Mouse (Mus musculus) testis, adult 2 months (tissue): ENCODE results near the gene Anxa8. TPM values are rescaled to one million over a fixed set of nuclear protein-coding genes. Genes with fewer than 3 reads are reported as not detected.
A peak's percentile ranks its signal among the peaks of the same experiment; 100 is the strongest.

Source experiments
- H3K27ac ChIP-seq: fragments of 200-500 bp; 2 replicates; pipeline ENCODE4 v1.5.1; 2012; ENCODE audit warnings: low read depth, low read length; ENCODE audit not compliant: control insufficient read depth, insufficient read depth
- H3K27me3 ChIP-seq: fragments of 200-500 bp; 2 replicates; pipeline ENCODE4 v1.6.1; 2012; ENCODE audit warnings: mild to moderate bottlenecking, low read length, moderate library complexity; ENCODE audit not compliant: control insufficient read depth, insufficient read depth
- H3K36me3 ChIP-seq: fragments of 200-500 bp; 2 replicates; pipeline ENCODE4 v1.6.1; 2012; ENCODE audit warnings: mild to moderate bottlenecking, low read length; ENCODE audit not compliant: control insufficient read depth, insufficient read depth
- H3K4me1 ChIP-seq: fragments of 200-500 bp; 2 replicates; pipeline ENCODE4 v1.6.1; 2012; ENCODE audit warnings: low read length; ENCODE audit not compliant: control insufficient read depth, insufficient read depth
- H3K4me3 ChIP-seq: fragments of 200-500 bp; 2 replicates; pipeline ENCODE4 v1.5.1; 2012; ENCODE audit warnings: low read depth, mild to moderate bottlenecking, low read length, moderate library complexity, mixed read lengths; ENCODE audit not compliant: control insufficient read depth
- CTCF ChIP-seq: fragments of 200-500 bp; IDR thresholded peaks from 2 replicates; pipeline ENCODE4 v1.5.1; 2012; ENCODE audit warnings: low read depth, mild to moderate bottlenecking, inconsistent platforms, low read length, moderate library complexity; ENCODE audit not compliant: control insufficient read depth, insufficient read depth, insufficient replicate concordance
- POLR2A ChIP-seq: fragments of 200-500 bp; IDR thresholded peaks from 2 replicates; pipeline ENCODE4 v1.6.1; 2012; ENCODE audit warnings: low read depth, mild to moderate bottlenecking, inconsistent platforms, low read length, moderate library complexity; ENCODE audit not compliant: control insufficient read depth
- polyA plus RNA-seq: library from polyadenylated mRNA; depleted of rRNA; stranded (reverse); fragments of >200 nt; gene quantifications from 2 replicates; pipeline ENCODE4 v1.2.3, GENCODE M21; 2012; rRNA removed

Gene Anxa8
- polyA plus RNA-seq, 1 experiment: 0.21 TPM

DNA sequence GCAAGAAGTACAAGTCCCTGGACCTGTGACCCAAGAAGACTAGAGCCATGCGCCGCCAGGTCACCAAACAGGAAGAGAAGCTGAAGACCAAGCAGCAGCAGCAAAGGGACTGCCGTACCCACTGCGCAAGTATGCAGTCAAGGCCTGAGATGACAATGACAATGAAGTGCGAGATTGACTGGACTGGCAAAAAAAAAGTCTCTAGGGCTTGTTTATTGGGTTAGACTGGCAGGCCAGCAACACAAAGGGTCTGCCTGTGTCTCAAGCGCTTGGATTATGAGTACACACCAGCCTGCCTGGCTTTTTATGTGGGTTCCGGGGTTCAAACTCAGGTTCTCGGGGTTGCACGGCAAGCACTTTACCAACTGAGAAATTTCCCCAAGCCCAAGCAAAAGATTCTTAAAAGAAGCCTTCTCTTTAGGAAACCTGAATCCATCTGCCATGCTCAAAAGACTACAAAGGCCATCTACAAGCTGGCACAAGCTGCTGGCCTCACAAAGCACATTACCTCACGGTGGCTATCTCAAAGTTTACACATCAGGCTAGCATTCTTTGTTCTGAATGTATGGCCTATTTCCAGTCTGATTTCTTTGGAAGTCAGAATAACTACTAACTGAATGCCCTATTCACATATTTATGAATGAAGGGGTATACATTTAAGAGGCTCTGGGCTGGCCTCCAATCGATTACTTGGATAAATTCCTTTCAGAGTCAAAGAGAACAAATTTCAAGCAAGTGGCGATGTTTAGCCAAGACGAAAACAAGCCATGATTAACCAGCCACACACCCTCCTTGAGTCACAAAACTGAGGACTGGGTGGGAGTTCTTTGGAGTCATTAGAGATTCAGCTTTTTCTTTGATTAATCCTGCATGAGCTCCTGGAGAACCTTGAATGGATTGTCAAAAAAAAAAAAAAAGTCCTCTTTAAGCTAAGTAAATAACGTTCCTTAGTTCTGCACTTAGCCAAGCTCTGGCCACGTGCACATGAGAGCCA lies 54.2 kb downstream of the Anxa8 start:
- no peak for TF ChIP-seq CTCF
- no peak for TF ChIP-seq POLR2A
- Histone ChIP-seq H3K36me3 (no peaks in the 10 kb centered on the region), H3K4me3 (no peak overlapping the region), H3K27me3 (no peaks in the 10 kb centered on the region), H3K4me1 (no peaks in the 10 kb centered on the region), H3K27ac (no peak overlapping the region)

DNA sequence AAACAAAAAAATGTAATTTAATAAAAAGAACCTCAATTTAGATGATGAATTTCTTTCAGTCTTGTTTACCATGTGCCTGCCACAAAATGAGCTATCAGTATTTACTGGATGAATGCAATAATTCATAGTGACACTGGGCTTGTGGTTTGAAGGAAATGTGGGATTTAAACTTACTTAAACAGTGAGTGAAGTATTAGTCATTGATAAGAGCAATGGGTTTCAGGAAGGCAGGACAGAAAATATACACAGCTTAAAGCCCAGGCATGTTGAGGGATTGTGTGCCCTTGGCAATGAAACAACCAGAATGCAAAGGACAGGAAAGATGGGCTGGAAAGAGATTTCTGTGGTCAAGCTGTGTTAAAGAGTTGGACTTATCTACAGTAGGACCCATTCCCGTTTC lies 56.5 kb downstream of the Anxa8 start:
- Histone ChIP-seq H3K4me1 (no peaks in the 10 kb centered on the region), H3K36me3 (no peaks in the 10 kb centered on the region), H3K4me3 (no peak overlapping the region), H3K27me3 (no peaks in the 10 kb centered on the region), H3K27ac (no peak overlapping the region)
- TF ChIP-seq POLR2A (no peak), CTCF (no peak)

DNA sequence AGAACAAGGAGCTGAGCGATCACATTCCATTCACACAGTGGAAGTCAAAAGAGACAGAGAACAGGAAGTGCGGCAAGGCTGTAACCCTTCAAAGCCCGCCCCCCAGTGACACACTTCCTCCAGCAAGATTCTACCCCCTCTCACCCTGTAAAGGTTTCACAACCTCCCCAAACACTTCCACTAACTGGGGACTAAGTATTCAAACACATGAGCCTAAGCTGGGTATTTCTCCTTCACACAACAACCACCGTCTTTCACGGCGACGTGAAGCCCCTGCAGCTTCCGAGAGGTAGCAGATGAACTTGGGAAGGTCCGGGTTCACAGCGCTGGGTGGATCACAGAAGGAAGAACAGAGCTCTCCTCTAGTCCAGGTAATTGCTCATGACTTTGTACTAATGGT lies 57.1 kb downstream of the Anxa8 start:
- H3K27me3 ChIP-seq: no peaks in the 10 kb centered on the region
- H3K4me1 ChIP-seq: no peaks in the 10 kb centered on the region
- H3K4me3 ChIP-seq: peak overlapping the region; percentile 76
- H3K36me3 ChIP-seq: no peaks in the 10 kb centered on the region
- TF ChIP-seq CTCF: no peak
- TF ChIP-seq POLR2A: no peak
- H3K27ac ChIP-seq: no peak overlapping the region

Other genes with a start within 250 kb of the Anxa8 start
- gene Gdf10, start 162.4 kb upstream of the Anxa8 start, polyA plus RNA-seq: 0.26 and 1.3 TPM in 2 replicates
- not detected in 2 replicates for gene Gdf2, start 144.9 kb upstream of the Anxa8 start, polyA plus RNA-seq
- 0.02 TPM in 2 replicates for gene Rbp3, start 132.0 kb upstream of the Anxa8 start, polyA plus RNA-seq
- 0.46 and 0.55 TPM in 2 replicates for gene Zfp488, start 107.2 kb upstream of the Anxa8 start, polyA plus RNA-seq
- 27.0 and 30.6 TPM in 2 replicates for gene Gm30083, start 70.8 kb upstream of the Anxa8 start, polyA plus RNA-seq
- gene Gm5460, start 69.2 kb upstream of the Anxa8 start, polyA plus RNA-seq: 47.9 and 48.5 TPM in 2 replicates
- gene Antxrl, start 33.3 kb upstream of the Anxa8 start, polyA plus RNA-seq: 194 and 204 TPM in 2 replicates
- gene A630023A22Rik, start 16.8 kb downstream of the Anxa8 start, polyA plus RNA-seq: 13.5 and 14.8 TPM in 2 replicates
- gene Npy4r, start 66.5 kb downstream of the Anxa8 start, polyA plus RNA-seq: 0.05 and 0.06 TPM in 2 replicates
- gene Gprin2, start 115.7 kb downstream of the Anxa8 start, polyA plus RNA-seq: 0.08 and 0.26 TPM in 2 replicates
- gene Syt15, start 133.6 kb downstream of the Anxa8 start, polyA plus RNA-seq: 0.58 and 0.72 TPM in 2 replicates
- gene Shld2, start 224.5 kb downstream of the Anxa8 start, polyA plus RNA-seq: 1.3 and 1.5 TPM in 2 replicates
- 7.1 TPM in 2 replicates for gene Glud1, start 224.7 kb downstream of the Anxa8 start, polyA plus RNA-seq